ENCODE assay signal across 9 mouse cellular contexts in genomic region chr15:97992712-97993286, GRCm38 (mm10). TPM values are rescaled to one million over a fixed set of nuclear protein-coding genes. Genes with fewer than 3 reads are reported as not detected.
DNase-seq lines count a peak whose midpoint lies in the region; ATAC-seq and TF ChIP-seq lines count a peak whose summit lies in the region.
"Had no signal": no experiment of that assay in that cellular context is flagged by ENCODE, and none has a peak within 500 bp of the region (broad histone marks: within the 10 kb centered on the region; RNA-seq: fewer than 3 reads in every experiment).

No protein-coding gene starts in this region.

- peak; percentile 62 for DNase-seq in MEL (ENCODE audit: low read depth, low spot score)
- DNase-seq in cerebellum, adult 8-10 months = peak; percentile 48
- DNase-seq in forelimb bud, embryonic 11.5 days (ENCODE audit: low read depth, low spot score) = peak; percentile 94
- DNase-seq in heart, postnatal 4 days = peak; percentile 83
- DNase-seq in layer of hippocampus, adult 18-20 months (ENCODE audit: low spot score in 2 of 2) = peak; percentile 50 to 82
- peak; percentile 55 for DNase-seq in liver, postnatal 0 days
- peak; percentile 83 for DNase-seq in testis, postnatal 10 days (ENCODE audit: low spot score)

- no peaks in the 10 kb centered on the region for H3K36me3 ChIP-seq in MEL (ENCODE audit: control insufficient read depth in 1 of 2, insufficient read depth in 2 of 2, low read length in 2 of 2)
- H3K36me3 ChIP-seq in liver, postnatal 0 days (replicated peaks; ENCODE audit: insufficient read depth, low read length) = no peaks in the 10 kb centered on the region

- peak overlapping the region; percentile 40 for H3K4me2 ChIP-seq in liver, postnatal 0 days (ENCODE audit: low read depth, low read length)

- H3K27me3 ChIP-seq in MEL (ENCODE audit: control insufficient read depth in 1 of 2, insufficient read depth in 2 of 2, low read length in 2 of 2) = peaks cover 0 to 1% of the 10 kb centered on the region in 2 experiments; a peak in 1 of 4 replicates
- H3K27me3 ChIP-seq in liver, postnatal 0 days (ENCODE audit: insufficient read depth, low read length) = peaks cover 10% of the 10 kb centered on the region; the same call in 1 of the 2 replicates

- WGBS in liver, postnatal 0 days (ENCODE audit: insufficient replicate concordance) = 6% methylated on average over 18 of the region's 18 CpGs

- no peak overlapping the region for H3K4me3 ChIP-seq in MEL (ENCODE audit: control insufficient read depth in 1 of 2, insufficient read depth in 1 of 2, low read depth in 2 of 2, low read length in 2 of 2)
- no peak overlapping the region for H3K4me3 ChIP-seq in liver, postnatal 0 days (ENCODE audit: low read depth, low read length)
- H3K4me3 ChIP-seq: megakaryocyte, embryonic 14.5 days had no signal

- H3K9me3 ChIP-seq in MEL (replicated peaks; ENCODE audit: insufficient read depth, low read length) = no peaks in the 10 kb centered on the region
- no peaks in the 10 kb centered on the region for H3K9me3 ChIP-seq in liver, postnatal 0 days (ENCODE audit: low read length)
- H3K9me3 ChIP-seq: megakaryocyte, embryonic 14.5 days had no signal

- TF ChIP-seq CTCF in MEL (IDR thresholded peaks at IDR 0.05 in 2 of 3, conservative IDR thresholded peaks at IDR 0.05 in 1 of 3; ENCODE audit: control insufficient read depth in 1 of 3, insufficient read depth in 1 of 3, low read depth in 2 of 3, low read length in 3 of 3, poor library complexity in 1 of 3, severe bottlenecking in 1 of 3) = no peak
- TF ChIP-seq CTCF in liver, postnatal 0 days (IDR thresholded peaks at IDR 0.05; ENCODE audit: low read depth) = no peak

- H3K27ac ChIP-seq in MEL (ENCODE audit: control insufficient read depth, low read depth, low read length) = no peak overlapping the region
- H3K27ac ChIP-seq in liver, postnatal 0 days (ENCODE audit: low read depth) = no peak overlapping the region

- TF ChIP-seq EP300 in MEL (IDR thresholded peaks at IDR 0.05; ENCODE audit: low read depth in 1 of 2, low read length in 2 of 2) = no peak
- no peak for TF ChIP-seq EP300 in liver, postnatal 0 days (IDR thresholded peaks at IDR 0.05; ENCODE audit: low read depth)

- peaks cover 0 to 3% of the 10 kb centered on the region in 2 experiments; a peak in 1 of 4 replicates for H3K4me1 ChIP-seq in MEL (ENCODE audit: control insufficient read depth in 1 of 2, insufficient read depth in 2 of 2, low read length in 2 of 2)
- no peaks in the 10 kb centered on the region for H3K4me1 ChIP-seq in liver, postnatal 0 days (ENCODE audit: insufficient read depth)

- H3K79me2 ChIP-seq in MEL (ENCODE audit: control insufficient read depth, insufficient read depth, low read length, poor library complexity) = no peaks in the 10 kb centered on the region

- H3K9ac ChIP-seq in MEL (ENCODE audit: control insufficient read depth, low read depth, low read length, poor library complexity, severe bottlenecking) = peak overlapping the region; percentile 5; the same call in 1 of the 2 replicates
- no peak overlapping the region for H3K9ac ChIP-seq in liver, postnatal 0 days (replicated peaks)

- peak; percentile 86 for ATAC-seq in liver, postnatal 0 days
- ATAC-seq in neutrophil, adult 5-6 weeks (ENCODE audit: extremely low read depth, insufficient number of reproducible peaks, low FRiP score, poor library complexity, severe bottlenecking) = peak; percentile 55

- 0 out of 4 replicates have a peak, but pooled peaks of 1 of the 2 experiments have one; percentile 21 for TF ChIP-seq POLR2A in MEL (IDR thresholded peaks at IDR 0.05; ENCODE audit: control insufficient read depth in 1 of 2, insufficient read depth in 1 of 2, low read depth in 1 of 2, low read length in 2 of 2, poor library complexity in 1 of 2)

- TF ChIP-seq RAD21 in MEL (IDR thresholded peaks at IDR 0.05; ENCODE audit: low read depth, low read length) = no peak

TF ChIP-seq in MEL, 35 proteins besides CTCF, POLR2A, EP300 and RAD21:
- TF ChIP-seq MAX (IDR thresholded peaks at IDR 0.05; ENCODE audit: low read length) (no peak), ZMIZ1 (IDR thresholded peaks at IDR 0.05; ENCODE audit: low read depth, low read length) (no peak), SMC3 (IDR thresholded peaks at IDR 0.05; ENCODE audit: low read depth, low read length) (no peak), JUND (IDR thresholded peaks at IDR 0.05; ENCODE audit: low read depth, low read length) (no peak), SIN3A (IDR thresholded peaks at IDR 0.05; ENCODE audit: low read length) (no peak), CHD2 (IDR thresholded peaks at IDR 0.05; ENCODE audit: low read length) (no peak), KAT2A (conservative IDR thresholded peaks at IDR 0.05; ENCODE audit: low read depth, low read length) (no peak), NELFE (IDR thresholded peaks at IDR 0.05; ENCODE audit: low read depth, low read length) (no peak), MAFK (IDR thresholded peaks at IDR 0.05; ENCODE audit: borderline replicate concordance, low read depth, low read length) (no peak), TBP (IDR thresholded peaks at IDR 0.05; ENCODE audit: low read depth, low read length) (no peak), TAL1 (IDR thresholded peaks at IDR 0.05; ENCODE audit: low read length) (no peak), MXI1 (IDR thresholded peaks at IDR 0.05; ENCODE audit: low read depth, low read length) (no peak), CHD1 (IDR thresholded peaks at IDR 0.05; ENCODE audit: low read depth, low read length) (no peak), USF2 (IDR thresholded peaks at IDR 0.05; ENCODE audit: borderline replicate concordance in 1 of 2, insufficient read depth in 1 of 2, low read depth in 1 of 2, low read length in 2 of 2) (no peak), MEF2A (IDR thresholded peaks at IDR 0.05; ENCODE audit: extremely low read depth, insufficient replicate concordance, low read depth, low read length, poor library complexity, severe bottlenecking) (no peak), GATA1 (IDR thresholded peaks at IDR 0.05; ENCODE audit: low read depth, low read length) (no peak), USF1 (IDR thresholded peaks at IDR 0.05; ENCODE audit: low read depth, low read length) (no peak), ZNF384 (IDR thresholded peaks at IDR 0.05; ENCODE audit: low read depth, low read length) (no peak), TCF12 (IDR thresholded peaks at IDR 0.05; ENCODE audit: low read depth, low read length) (no peak)

RNA-seq across cellular contexts. Expression of gene Col2a1, which starts 11.7 kb away (rescaled TPM):
- 0.04 TPM in 1 of 2 replicates, not detected in the other for total RNA-seq in MEL (2012; rRNA removed)
- under 1 TPM in 1 of 2 experiments, not detected in 1; 0.04 TPM for polyA plus RNA-seq in MEL (2012; ENCODE audit: insufficient read depth in 1 of 2, insufficient read length in 2 of 2, low read depth in 1 of 2, low replicate concordance in 2 of 2, missing spikeins in 1 of 2)
- total RNA-seq in heart, postnatal 4 days (2021) = 1 to 10 TPM; 1.1 to 1.3 TPM
- total RNA-seq in layer of hippocampus, adult 18-20 months (2021) = 1 to 10 TPM; 1.3 to 1.6 TPM
- polyA plus RNA-seq in liver, postnatal 0 days (2015; fragmentation: Nextera tagmentation; extraction: Ambion mirVana) = 0.12 TPM in 1 of 2 replicates, not detected in the other
- total RNA-seq in neutrophil, adult 5-6 weeks (2017) = not detected in 2 replicates

RNA-seq across cellular contexts. Expression of gene Tmem106c, which starts 28.8 kb away (rescaled TPM):
- total RNA-seq in MEL (2012; rRNA removed) = 54.3 and 57.9 TPM in 2 replicates
- polyA plus RNA-seq in MEL (2012; ENCODE audit: insufficient read depth in 1 of 2, insufficient read length in 2 of 2, low read depth in 1 of 2, low replicate concordance in 2 of 2, missing spikeins in 1 of 2) = 100 to 1,000 TPM in 1 of 2 experiments, not detected in 1; 121 TPM
- total RNA-seq in heart, postnatal 4 days (2021) = 10 to 100 TPM; 20.5 to 20.6 TPM
- 10 to 100 TPM; 33.0 to 36.5 TPM for total RNA-seq in layer of hippocampus, adult 18-20 months (2021)
- polyA plus RNA-seq in liver, postnatal 0 days (2015; fragmentation: Nextera tagmentation; extraction: Ambion mirVana) = 16.1 and 16.4 TPM in 2 replicates
- 11.8 and 12.2 TPM in 2 replicates for total RNA-seq in neutrophil, adult 5-6 weeks (2017)
